Mouse (Mus musculus) embryonic fibroblast, embryonic 13.5 days (primary cell): ENCODE measurements around the gene Hebp1.

Source experiments
- CTCF ChIP-seq: IDR thresholded peaks from 2 replicates; pipeline ENCODE4 v1.5.1; 2011; ENCODE audit warnings: mild to moderate bottlenecking, control low read depth, low read length, moderate library complexity, borderline replicate concordance; ENCODE audit not compliant: insufficient read depth
- POLR2A ChIP-seq: IDR thresholded peaks from 2 replicates; pipeline ENCODE4 v1.6.1; 2011; ENCODE audit warnings: low read depth, mild to moderate bottlenecking, control low read depth, low read length, moderate library complexity

DNA sequence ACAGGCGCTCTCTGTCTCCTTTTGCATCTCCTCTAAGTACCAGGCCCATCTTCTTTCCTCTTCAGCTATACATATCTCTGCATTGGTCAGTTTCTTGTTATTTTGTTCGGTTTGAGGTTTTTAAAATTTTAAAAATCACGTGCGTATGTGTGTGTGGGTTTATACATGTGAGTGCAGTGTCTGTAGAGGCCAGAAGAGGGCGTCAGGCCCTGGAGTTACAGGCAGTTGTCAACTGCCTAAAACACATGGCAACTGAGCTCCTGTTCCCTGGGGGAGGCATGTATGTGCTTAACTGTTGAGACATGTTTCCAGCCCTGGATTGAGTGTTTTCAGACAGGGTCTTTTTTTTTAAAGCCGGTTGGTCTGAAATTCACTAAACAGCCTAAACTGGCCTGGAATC lies 4.8 kb upstream of the Hebp1 start:
- no peak for TF ChIP-seq CTCF
- TF ChIP-seq POLR2A = no peak
